Mouse (Mus musculus): ENCODE data around the gene Usp2. TPM values are rescaled to one million over a fixed set of nuclear protein-coding genes. Genes with fewer than 3 reads are reported as not detected.

Usp2 gene
- polyA plus RNA-seq, 1 experiment from 2014 or later, result 73.5 TPM

GRCm38 (mm10) chr9:44072599-44072915 is 5.7 kb downstream of the Usp2 start:
- no peak for ATAC-seq (ENCODE audit: insufficient number of reproducible peaks, insufficient read depth, low FRiP score, low read depth)

DNA sequence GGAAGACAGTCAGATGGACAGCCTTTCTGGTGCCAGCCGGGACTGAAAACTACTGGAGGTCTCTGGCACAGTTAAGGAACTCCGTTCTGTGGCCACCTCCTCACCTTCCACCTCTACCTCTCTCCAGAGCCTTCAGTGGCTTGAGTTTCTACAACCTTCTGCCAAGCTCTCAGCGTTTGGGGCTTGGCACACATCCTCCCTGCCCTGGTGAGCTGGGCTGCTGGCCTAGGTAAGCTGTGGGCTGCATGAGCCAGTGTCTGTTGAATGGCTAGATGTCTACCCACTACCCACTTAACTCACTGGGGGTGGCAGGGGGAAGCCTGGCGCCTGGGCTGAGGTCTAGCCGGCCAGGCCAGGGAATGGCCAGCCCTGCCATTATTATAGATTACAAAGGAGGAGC is 6.3 kb downstream of the Usp2 start:
- H3K4me3 ChIP-seq (ENCODE audit: control insufficient read depth in 1 of 2, insufficient read depth in 1 of 2, low read depth in 1 of 2, low read length in 2 of 2), result no peak overlapping the region
- no peaks in the 10 kb centered on the region for H3K9me3 ChIP-seq (ENCODE audit: control insufficient read depth, low read length)
- H3K4me1 ChIP-seq (ENCODE audit: control insufficient read depth in 2 of 2, insufficient read depth in 2 of 2, low read length in 2 of 2), result peaks cover 51 to 75% of the 10 kb centered on the region in 2 experiments
- peak overlapping the region; percentile 77 for H3K4me2 ChIP-seq (ENCODE audit: low read length)
- 43% methylated on average over 5 of the region's 5 CpGs for WGBS
- no peak overlapping the region; the same call in 1 of the 2 replicates for H3K9ac ChIP-seq (ENCODE audit: low read length)
- ATAC-seq (ENCODE audit: insufficient number of reproducible peaks, insufficient read depth, low FRiP score, low read depth), result no peak
- no peaks in the 10 kb centered on the region for H3K27me3 ChIP-seq (ENCODE audit: control insufficient read depth, insufficient read depth, low read length)
- peaks cover 22% of the 10 kb centered on the region for H3K36me3 ChIP-seq (ENCODE audit: control insufficient read depth, insufficient read depth, low read length)
- no peak overlapping the region for H3K27ac ChIP-seq (replicated peaks in 1 of 2; ENCODE audit: control insufficient read depth in 1 of 2, insufficient read depth in 1 of 2, low read depth in 2 of 2, low read length in 2 of 2)

More at GRCm38 (mm10) chr9:44072599-44072915, 5.7 kb downstream of the Usp2 start:
- H3K9ac ChIP-seq (ENCODE audit: low read length), result peak overlapping the region; percentile 53
- H3K9me3 ChIP-seq (ENCODE audit: control insufficient read depth, low read length), result no peaks in the 10 kb centered on the region
- H3K4me1 ChIP-seq (ENCODE audit: control insufficient read depth in 2 of 2, insufficient read depth in 2 of 2, low read length in 2 of 2), result peaks cover 52 to 74% of the 10 kb centered on the region in 2 experiments
- H3K27ac ChIP-seq (replicated peaks in 1 of 2; ENCODE audit: control insufficient read depth in 1 of 2, insufficient read depth in 1 of 2, low read depth in 2 of 2, low read length in 2 of 2), result peak overlapping the region in 1 of 2 experiments; percentile 61; a peak in 2 of 4 replicates
- H3K4me3 ChIP-seq (ENCODE audit: control insufficient read depth in 1 of 2, insufficient read depth in 1 of 2, low read depth in 1 of 2, low read length in 2 of 2), result no peak overlapping the region
- no peaks in the 10 kb centered on the region for H3K27me3 ChIP-seq (ENCODE audit: control insufficient read depth, insufficient read depth, low read length)
- H3K4me2 ChIP-seq (ENCODE audit: low read length), result peak overlapping the region; percentile 77
- 19% methylated on average over 4 of the region's 4 CpGs for WGBS
- H3K36me3 ChIP-seq (ENCODE audit: control insufficient read depth, insufficient read depth, low read length), result peaks cover 16% of the 10 kb centered on the region

- 63% methylated on average over 9 of the region's 9 CpGs for WGBS
- H3K4me1 ChIP-seq (ENCODE audit: control insufficient read depth in 2 of 2, insufficient read depth in 2 of 2, low read length in 2 of 2), result peaks cover 58 to 78% of the 10 kb centered on the region in 2 experiments
- peaks cover 22% of the 10 kb centered on the region for H3K36me3 ChIP-seq (ENCODE audit: control insufficient read depth, insufficient read depth, low read length)
- H3K9ac ChIP-seq (ENCODE audit: low read length), result no peak overlapping the region
- no peak for ATAC-seq (ENCODE audit: insufficient number of reproducible peaks, insufficient read depth, low FRiP score, low read depth)
- H3K27me3 ChIP-seq (ENCODE audit: control insufficient read depth, insufficient read depth, low read length), result no peaks in the 10 kb centered on the region
- no peak overlapping the region for H3K4me3 ChIP-seq (ENCODE audit: control insufficient read depth in 1 of 2, insufficient read depth in 1 of 2, low read depth in 1 of 2, low read length in 2 of 2)
- H3K9me3 ChIP-seq (ENCODE audit: control insufficient read depth, low read length), result no peaks in the 10 kb centered on the region
- no peak overlapping the region for H3K4me2 ChIP-seq (ENCODE audit: low read length)
- no peak overlapping the region for H3K27ac ChIP-seq (replicated peaks in 1 of 2; ENCODE audit: control insufficient read depth in 1 of 2, insufficient read depth in 1 of 2, low read depth in 2 of 2, low read length in 2 of 2)
These were observed 7.8 kb downstream of the Usp2 start for GRCm38 (mm10) chr9:44074395-44075275.

DNA sequence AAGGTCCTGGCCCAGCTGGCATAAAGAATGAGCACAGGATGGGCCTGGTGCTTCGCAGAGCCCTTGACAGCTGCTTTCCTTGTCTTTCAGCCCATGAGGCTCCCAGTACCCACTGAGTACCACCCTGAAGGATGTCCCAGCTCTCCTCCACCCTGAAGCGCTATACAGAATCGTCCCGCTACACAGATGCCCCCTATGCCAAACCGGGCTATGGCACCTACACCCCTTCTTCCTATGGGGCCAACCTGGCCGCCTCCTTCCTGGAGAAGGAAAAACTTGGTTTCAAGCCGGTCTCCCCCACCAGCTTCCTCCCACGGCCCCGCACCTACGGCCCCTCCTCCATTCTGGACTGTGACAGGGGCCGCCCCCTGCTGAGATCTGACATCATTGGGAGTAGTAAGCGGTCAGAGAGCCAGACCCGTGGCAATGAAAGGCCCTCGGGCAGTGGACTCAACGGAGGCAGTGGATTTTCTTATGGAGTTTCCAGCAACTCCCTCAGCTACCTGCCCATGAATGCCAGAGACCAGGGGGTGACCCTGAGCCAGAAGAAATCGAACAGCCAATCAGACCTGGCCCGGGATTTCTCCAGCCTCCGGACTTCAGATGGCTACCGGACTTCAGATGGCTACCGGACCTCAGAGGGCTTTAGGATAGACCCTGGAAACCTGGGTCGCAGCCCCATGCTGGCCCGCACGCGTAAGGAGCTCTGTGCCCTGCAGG is 8.6 kb downstream of the Usp2 start:
- H3K9me3 ChIP-seq (ENCODE audit: control insufficient read depth, low read length), result no peaks in the 10 kb centered on the region
- H3K36me3 ChIP-seq (ENCODE audit: control insufficient read depth, insufficient read depth, low read length), result peaks cover 22% of the 10 kb centered on the region
- peaks cover 62 to 81% of the 10 kb centered on the region in 2 experiments for H3K4me1 ChIP-seq (ENCODE audit: control insufficient read depth in 2 of 2, insufficient read depth in 2 of 2, low read length in 2 of 2)
- H3K27me3 ChIP-seq (ENCODE audit: control insufficient read depth, insufficient read depth, low read length), result no peaks in the 10 kb centered on the region
- no peak overlapping the region for H3K9ac ChIP-seq (ENCODE audit: low read length)
- WGBS, result 74% methylated on average over 24 of the region's 24 CpGs
- no peak overlapping the region for H3K27ac ChIP-seq (replicated peaks in 1 of 2; ENCODE audit: control insufficient read depth in 1 of 2, insufficient read depth in 1 of 2, low read depth in 2 of 2, low read length in 2 of 2)
- H3K4me2 ChIP-seq (ENCODE audit: low read length), result no peak overlapping the region
- H3K4me3 ChIP-seq (ENCODE audit: control insufficient read depth in 1 of 2, insufficient read depth in 1 of 2, low read depth in 1 of 2, low read length in 2 of 2), result no peak overlapping the region
- no peak for ATAC-seq (ENCODE audit: insufficient number of reproducible peaks, insufficient read depth, low FRiP score, low read depth)

DNA sequence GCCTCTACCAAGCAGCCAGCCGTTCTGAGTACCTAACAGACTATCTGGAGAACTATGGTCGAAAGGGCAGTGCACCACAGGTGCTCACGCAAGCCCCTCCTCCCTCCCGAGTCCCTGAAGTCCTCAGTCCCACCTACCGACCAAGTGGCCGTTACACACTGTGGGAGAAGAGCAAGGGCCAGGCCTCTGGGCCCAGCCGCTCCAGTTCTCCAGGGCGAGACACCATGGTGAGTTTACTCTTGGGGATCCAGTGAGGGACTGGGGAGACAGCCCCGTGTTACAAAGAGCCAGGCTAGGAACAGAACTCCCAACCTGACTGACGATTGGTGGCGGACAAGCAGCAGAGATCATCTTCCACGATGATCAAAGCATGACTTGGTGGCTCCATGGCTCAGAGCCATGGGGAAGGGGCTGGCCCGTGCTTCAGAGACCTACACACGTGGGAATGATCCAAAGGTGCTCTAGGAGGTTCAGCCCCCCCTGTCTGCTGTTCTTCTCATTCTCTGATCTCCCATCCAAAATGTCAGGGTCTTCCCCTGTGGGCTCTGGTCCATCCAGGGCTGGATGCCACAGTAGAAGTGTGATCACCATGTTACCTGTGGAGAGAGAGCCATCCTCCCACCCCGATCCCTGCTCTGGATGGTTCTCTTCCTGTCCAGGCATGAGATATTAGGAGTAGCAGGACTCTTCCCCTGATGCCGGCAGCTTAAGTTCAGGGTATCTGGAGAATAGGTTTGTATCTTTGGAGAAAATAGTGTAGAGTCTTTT is 9.4 kb downstream of the Usp2 start:
- Histone ChIP-seq H3K27me3 (ENCODE audit: control insufficient read depth, insufficient read depth, low read length) (no peaks in the 10 kb centered on the region), H3K9me3 (ENCODE audit: control insufficient read depth, low read length) (no peaks in the 10 kb centered on the region), H3K27ac (replicated peaks in 1 of 2; ENCODE audit: control insufficient read depth in 1 of 2, insufficient read depth in 1 of 2, low read depth in 2 of 2, low read length in 2 of 2) (0 out of 4 replicates have a peak overlapping the region, but pooled peaks of 1 of the 2 experiments have one; percentile 33), H3K4me3 (ENCODE audit: control insufficient read depth in 1 of 2, insufficient read depth in 1 of 2, low read depth in 1 of 2, low read length in 2 of 2) (no peak overlapping the region), H3K9ac (ENCODE audit: low read length) (peak overlapping the region; percentile 22; the same call in 1 of the 2 replicates), H3K36me3 (ENCODE audit: control insufficient read depth, insufficient read depth, low read length) (peaks cover 22% of the 10 kb centered on the region), H3K4me1 (ENCODE audit: control insufficient read depth in 2 of 2, insufficient read depth in 2 of 2, low read length in 2 of 2) (peaks cover 61 to 81% of the 10 kb centered on the region in 2 experiments), H3K4me2 (ENCODE audit: low read length) (0 out of 2 replicates have a peak overlapping the region, but pooled peaks have one; percentile 3)
- ATAC-seq (ENCODE audit: insufficient number of reproducible peaks, insufficient read depth, low FRiP score, low read depth), result no peak
- WGBS, result 60% methylated on average over 16 of the region's 16 CpGs

DNA sequence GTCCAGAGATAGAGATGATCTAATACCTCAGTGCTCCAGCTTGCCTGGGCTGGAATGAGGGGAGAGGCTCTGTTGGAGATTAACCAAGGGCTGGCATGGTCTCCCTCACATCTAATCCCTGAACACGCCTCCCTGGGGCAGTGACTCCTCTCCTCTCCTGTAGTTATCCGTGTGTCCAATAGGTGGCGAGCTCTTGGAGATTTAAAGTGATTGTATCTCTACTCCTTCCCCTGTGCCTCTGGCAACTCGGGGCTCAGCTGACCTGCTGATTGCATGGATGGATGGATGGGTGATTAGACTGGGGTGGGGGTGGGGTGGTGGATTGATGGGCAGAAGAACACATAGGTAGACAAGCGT is 9.9 kb downstream of the Usp2 start:
- 0 out of 2 replicates have a peak overlapping the region, but pooled peaks have one; percentile 22 for H3K9ac ChIP-seq (ENCODE audit: low read length)
- no peak for ATAC-seq (ENCODE audit: insufficient number of reproducible peaks, insufficient read depth, low FRiP score, low read depth)
- H3K27me3 ChIP-seq (ENCODE audit: control insufficient read depth, insufficient read depth, low read length), result no peaks in the 10 kb centered on the region
- peak overlapping the region in 1 of 2 experiments; percentile 33; a peak in 1 of 4 replicates for H3K27ac ChIP-seq (replicated peaks in 1 of 2; ENCODE audit: control insufficient read depth in 1 of 2, insufficient read depth in 1 of 2, low read depth in 2 of 2, low read length in 2 of 2)
- 13% methylated on average over 5 of the region's 5 CpGs for WGBS
- no peak overlapping the region for H3K4me3 ChIP-seq (ENCODE audit: control insufficient read depth in 1 of 2, insufficient read depth in 1 of 2, low read depth in 1 of 2, low read length in 2 of 2)
- H3K9me3 ChIP-seq (ENCODE audit: control insufficient read depth, low read length), result no peaks in the 10 kb centered on the region
- 0 out of 2 replicates have a peak overlapping the region, but pooled peaks have one; percentile 3 for H3K4me2 ChIP-seq (ENCODE audit: low read length)
- peaks cover 58 to 83% of the 10 kb centered on the region in 2 experiments for H3K4me1 ChIP-seq (ENCODE audit: control insufficient read depth in 2 of 2, insufficient read depth in 2 of 2, low read length in 2 of 2)
- peaks cover 22% of the 10 kb centered on the region for H3K36me3 ChIP-seq (ENCODE audit: control insufficient read depth, insufficient read depth, low read length)

All from heart, embryonic 14.5 days (tissue).